Mouse (Mus musculus) mesoderm, embryonic 11.5 days (tissue): ENCODE measurements around the gene Ier5.

Experiments used
- DNase-seq: peaks from one replicate; pipeline ENCODE4 v3.0.0-alpha.2; 2012; ENCODE audit warnings: low read depth, low spot score

Ier5 gene

GRCm38 (mm10) chr1:155054366-155054965, 45.0 kb downstream of the Ier5 start:
- DNase-seq, result no peak

GRCm38 (mm10) chr1:155053296-155053695, 46.1 kb downstream of the Ier5 start:
- DNase-seq, result no peak

- DNase-seq, result no peak
Observed at GRCm38 (mm10) chr1:155052761-155053166, 46.7 kb downstream of the Ier5 start.

GRCm38 (mm10) chr1:155052131-155052760, 47.2 kb downstream of the Ier5 start:
- no peak for DNase-seq

- no peak for DNase-seq
Observed at GRCm38 (mm10) chr1:155051701-155052127, 47.7 kb downstream of the Ier5 start.

- DNase-seq, result no peak
Observed at GRCm38 (mm10) chr1:155050897-155051592, 48.4 kb downstream of the Ier5 start.

- peak; percentile 63 for DNase-seq
Observed at GRCm38 (mm10) chr1:155050174-155050573, 49.3 kb downstream of the Ier5 start.

GRCm38 (mm10) chr1:155048947-155049346, 50.5 kb downstream of the Ier5 start:
- peak; percentile 90 for DNase-seq
